Mouse (Mus musculus): ENCODE measurements around the gene Slc30a4. TPM values are rescaled to one million over a fixed set of nuclear protein-coding genes. Genes with fewer than 3 reads are reported as not detected.
A peak's percentile ranks its signal among the peaks of the same experiment; 100 is the strongest.

Gene Slc30a4
- polyA plus RNA-seq, 1 experiment = 19.7 TPM

DNA sequence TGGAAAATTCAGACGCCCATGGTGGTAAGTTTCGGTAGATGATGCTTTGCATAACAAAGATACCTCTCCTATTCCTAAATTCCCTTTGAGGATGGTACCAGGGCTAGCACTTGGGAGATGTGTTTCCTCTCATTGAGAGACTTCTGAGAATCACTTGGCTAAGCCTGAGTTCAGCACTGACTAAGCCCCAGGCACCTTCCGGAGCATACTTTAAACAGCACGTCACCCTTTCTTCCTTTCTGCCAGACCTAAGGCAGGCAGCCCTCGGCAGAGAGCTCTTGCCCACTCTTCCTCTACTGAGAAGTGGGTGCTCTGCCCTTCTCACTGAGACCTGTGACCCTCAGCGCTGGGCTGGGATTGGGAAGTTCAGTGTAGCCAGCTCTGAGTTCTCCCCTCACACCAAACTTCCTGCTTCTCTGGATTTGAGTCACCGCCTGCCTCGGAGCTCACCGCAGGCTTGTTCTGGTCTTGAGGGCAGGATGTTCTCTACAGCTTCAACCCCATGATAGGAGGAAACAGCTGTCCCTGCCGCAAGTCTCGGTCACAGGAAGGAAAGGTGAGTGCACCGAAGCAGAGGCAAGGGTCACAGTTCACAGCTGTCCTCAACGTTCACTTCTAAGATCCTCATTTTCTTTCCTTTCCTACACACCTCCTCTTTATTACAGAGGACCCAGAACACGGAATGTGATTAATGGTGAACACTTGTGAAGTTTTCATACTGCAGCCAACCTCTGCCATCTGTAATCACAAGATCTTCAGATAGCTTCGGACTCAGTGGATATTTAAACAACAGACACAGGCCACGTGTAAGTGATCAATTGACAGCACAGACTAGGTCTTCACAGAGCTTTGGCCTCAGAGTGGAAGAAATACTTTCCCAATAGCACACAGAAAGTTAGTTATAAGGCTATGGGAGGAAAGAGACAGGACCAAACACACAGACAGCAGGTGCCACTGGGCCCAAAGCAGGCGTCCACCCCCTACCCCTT, 50.1 kb downstream of the Slc30a4 start:
- H3K79me2 ChIP-seq (ENCODE audit: control insufficient read depth, insufficient read depth) = no peaks in the 10 kb centered on the region
- no peaks in the 10 kb centered on the region for H3K36me3 ChIP-seq (ENCODE audit: control insufficient read depth, insufficient read depth)
- no peaks in the 10 kb centered on the region for H3K27me3 ChIP-seq (ENCODE audit: control insufficient read depth, insufficient read depth, insufficient read length)
- TF ChIP-seq CTCF (IDR thresholded peaks at IDR 0.05; ENCODE audit: control insufficient read depth, insufficient read depth, insufficient read length) (no peak), CEBPB (IDR thresholded peaks at IDR 0.05; ENCODE audit: low read depth) (no peak), USF1 (IDR thresholded peaks at IDR 0.05; ENCODE audit: low read depth) (no peak), FOSL1 (IDR thresholded peaks at IDR 0.05; ENCODE audit: insufficient read depth, low read length, poor library complexity, severe bottlenecking) (no peak), MYOG (IDR thresholded peaks at IDR 0.05; ENCODE audit: control insufficient read depth, extremely low read depth, insufficient read length) (no peak), MYOD1 (IDR thresholded peaks at IDR 0.05; ENCODE audit: control insufficient read depth, insufficient read length, low read depth) (no peak), MAX (IDR thresholded peaks at IDR 0.05) (no peak)
- no peak overlapping the region for H3K4me3 ChIP-seq (ENCODE audit: insufficient read depth, poor library complexity, severe bottlenecking)
- H3K79me3 ChIP-seq (ENCODE audit: low read depth) = no peaks in the 10 kb centered on the region
- no peak overlapping the region for H3ac ChIP-seq (ENCODE audit: control insufficient read depth, insufficient read length, low read depth)

DNA sequence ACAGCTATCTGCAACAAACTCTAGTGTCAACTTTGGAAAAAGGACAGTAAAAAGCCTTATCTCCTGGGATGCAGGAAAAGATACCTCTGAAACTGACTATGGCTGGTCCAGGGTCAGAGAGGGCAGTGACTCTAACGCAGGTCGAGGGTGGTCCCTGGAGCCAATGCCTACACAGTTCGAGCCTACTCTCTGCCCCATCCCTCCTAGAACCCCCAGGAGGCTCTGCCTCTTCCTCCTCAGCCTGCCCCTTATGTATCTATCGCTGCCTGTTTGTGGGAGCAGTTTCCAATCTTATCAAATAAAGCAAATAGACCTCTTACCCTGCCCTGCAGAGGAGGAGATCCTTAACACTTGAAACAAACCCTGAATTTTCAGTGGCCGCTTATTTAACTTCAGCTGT, 63.8 kb downstream of the Slc30a4 start:
- Histone ChIP-seq H3K4me3 (ENCODE audit: insufficient read depth, poor library complexity, severe bottlenecking) (no peak overlapping the region), H3K36me3 (ENCODE audit: control insufficient read depth, insufficient read depth) (peaks cover 8% of the 10 kb centered on the region), H3K27me3 (ENCODE audit: control insufficient read depth, insufficient read depth, insufficient read length) (no peaks in the 10 kb centered on the region), H3K79me3 (ENCODE audit: low read depth) (no peaks in the 10 kb centered on the region), H3ac (ENCODE audit: control insufficient read depth, insufficient read length, low read depth) (no peak overlapping the region), H3K79me2 (ENCODE audit: control insufficient read depth, insufficient read depth) (no peaks in the 10 kb centered on the region)
- TF ChIP-seq MYOD1 (IDR thresholded peaks at IDR 0.05; ENCODE audit: control insufficient read depth, insufficient read length, low read depth) (no peak), USF1 (IDR thresholded peaks at IDR 0.05; ENCODE audit: low read depth) (no peak), FOSL1 (IDR thresholded peaks at IDR 0.05; ENCODE audit: insufficient read depth, low read length, poor library complexity, severe bottlenecking) (no peak), CTCF (IDR thresholded peaks at IDR 0.05; ENCODE audit: control insufficient read depth, insufficient read depth, insufficient read length) (no peak), MYOG (IDR thresholded peaks at IDR 0.05; ENCODE audit: control insufficient read depth, extremely low read depth, insufficient read length) (no peak), CEBPB (IDR thresholded peaks at IDR 0.05; ENCODE audit: low read depth) (no peak), MAX (IDR thresholded peaks at IDR 0.05) (no peak)

DNA sequence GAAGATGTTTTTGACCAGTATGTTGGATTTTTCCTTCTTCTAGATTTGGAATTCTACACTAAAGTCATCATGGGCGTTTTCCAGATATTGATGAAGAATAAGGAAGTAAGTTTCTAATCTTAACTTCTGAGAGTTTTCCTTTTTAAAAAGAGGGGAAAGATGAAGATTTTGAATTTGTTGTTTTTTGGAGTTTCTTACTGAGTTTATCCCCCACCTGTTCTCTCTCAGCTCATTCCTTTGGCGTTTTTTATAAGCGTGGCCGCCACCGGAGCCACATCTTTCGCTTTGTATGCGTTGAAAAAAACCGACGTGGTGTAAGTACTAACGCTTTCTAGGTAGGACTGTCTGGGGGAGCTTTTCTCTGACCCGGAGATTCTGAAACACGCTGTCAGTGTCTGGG, 64.4 kb downstream of the Slc30a4 start:
- peaks cover 14% of the 10 kb centered on the region for H3K36me3 ChIP-seq (ENCODE audit: control insufficient read depth, insufficient read depth)
- H3ac ChIP-seq (ENCODE audit: control insufficient read depth, insufficient read length, low read depth) = no peak overlapping the region
- H3K27me3 ChIP-seq (ENCODE audit: control insufficient read depth, insufficient read depth, insufficient read length) = no peaks in the 10 kb centered on the region
- H3K79me2 ChIP-seq (ENCODE audit: control insufficient read depth, insufficient read depth) = no peaks in the 10 kb centered on the region
- TF ChIP-seq USF1 (IDR thresholded peaks at IDR 0.05; ENCODE audit: low read depth) (no peak), CTCF (IDR thresholded peaks at IDR 0.05; ENCODE audit: control insufficient read depth, insufficient read depth, insufficient read length) (no peak), CEBPB (IDR thresholded peaks at IDR 0.05; ENCODE audit: low read depth) (no peak)
- H3K4me3 ChIP-seq (ENCODE audit: insufficient read depth, poor library complexity, severe bottlenecking) = no peak overlapping the region
- H3K79me3 ChIP-seq (ENCODE audit: low read depth) = no peaks in the 10 kb centered on the region

DNA sequence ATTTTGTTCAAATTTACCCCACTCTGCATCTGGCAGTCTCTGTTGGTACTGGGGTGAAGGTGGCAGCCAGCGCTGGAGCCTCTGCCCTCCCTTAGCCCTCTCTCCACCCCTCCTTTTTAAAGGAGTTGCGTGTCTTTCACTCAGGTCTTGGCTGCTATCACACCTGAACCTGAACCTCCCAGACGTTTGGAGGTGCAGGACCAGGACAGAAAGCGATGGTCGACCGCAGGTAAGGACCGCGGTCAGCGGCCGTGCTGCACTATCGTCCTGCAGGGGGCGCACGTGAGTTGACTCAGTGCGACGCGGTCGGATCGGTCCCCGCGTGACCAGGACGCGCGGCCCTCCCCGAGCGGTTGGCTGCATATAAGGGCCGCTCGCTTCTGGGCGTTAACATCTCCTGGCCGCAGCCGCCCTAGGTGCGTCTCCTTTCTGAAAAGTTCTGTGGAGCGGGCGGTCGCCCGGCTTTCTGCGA, 64.9 kb downstream of the Slc30a4 start:
- H3K79me3 ChIP-seq (ENCODE audit: low read depth) = peaks cover under 1% of the 10 kb centered on the region
- TF ChIP-seq CEBPB (IDR thresholded peaks at IDR 0.05; ENCODE audit: low read depth) (no peak), CTCF (IDR thresholded peaks at IDR 0.05; ENCODE audit: control insufficient read depth, insufficient read depth, insufficient read length) (peak; percentile 91)
- H3ac ChIP-seq (ENCODE audit: control insufficient read depth, insufficient read length, low read depth) = no peak overlapping the region
- H3K79me2 ChIP-seq (ENCODE audit: control insufficient read depth, insufficient read depth) = peaks cover 2% of the 10 kb centered on the region
- H3K36me3 ChIP-seq (ENCODE audit: control insufficient read depth, insufficient read depth) = peaks cover 19% of the 10 kb centered on the region
- H3K4me3 ChIP-seq (ENCODE audit: insufficient read depth, poor library complexity, severe bottlenecking) = no peak overlapping the region
- no peaks in the 10 kb centered on the region for H3K27me3 ChIP-seq (ENCODE audit: control insufficient read depth, insufficient read depth, insufficient read length)

DNA sequence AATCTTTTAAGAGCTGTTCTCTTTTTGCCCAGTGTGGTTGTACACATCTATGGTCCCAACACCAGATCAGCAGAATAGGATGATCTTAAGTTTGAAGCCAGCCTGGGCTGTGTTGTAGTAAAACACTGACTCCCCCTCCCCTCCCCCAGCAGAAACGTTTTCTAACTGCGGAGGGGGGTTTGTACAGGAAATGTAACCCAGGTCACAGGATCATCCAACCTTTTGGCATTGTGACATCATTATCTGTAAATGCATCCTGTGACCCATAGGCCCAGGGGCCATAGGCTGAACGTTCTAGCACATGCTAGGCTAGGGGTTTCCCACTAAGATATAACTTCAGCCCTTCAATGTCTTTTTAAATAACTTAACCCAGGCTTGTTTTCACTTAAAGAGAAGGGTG, 65.8 kb downstream of the Slc30a4 start, which contains the start of gene AA467197:
TSS of gene AA467197 (plus strand) at position 301 of the 400 bp plus-strand sequence.
- no peak for TF ChIP-seq MYOG (IDR thresholded peaks at IDR 0.05; ENCODE audit: control insufficient read depth, extremely low read depth, insufficient read length)
- TF ChIP-seq MYOD1 (IDR thresholded peaks at IDR 0.05; ENCODE audit: control insufficient read depth, insufficient read length, low read depth) = no peak
- Histone ChIP-seq H3K79me2 (ENCODE audit: control insufficient read depth, insufficient read depth) (peaks cover 10% of the 10 kb centered on the region), H3K4me3 (ENCODE audit: insufficient read depth, poor library complexity, severe bottlenecking) (no peak within 1 kb of the TSS), H3K36me3 (ENCODE audit: control insufficient read depth, insufficient read depth) (peaks cover 23% of the 10 kb centered on the region), H3K27me3 (ENCODE audit: control insufficient read depth, insufficient read depth, insufficient read length) (no peaks in the 10 kb centered on the region), H3ac (ENCODE audit: control insufficient read depth, insufficient read length, low read depth) (no peak within 1 kb of the TSS), H3K79me3 (ENCODE audit: low read depth) (peaks cover 9% of the 10 kb centered on the region)

Small RNA genes lying within 50 kb of the gene (microRNA-seq; reads per million reads assigned to microRNA genes)
- 32.7 reads per million, percentile 67 among the genes with 10 or more reads in this experiment for gene Mir147 (ENCODE audit: borderline microRNAs expressed)

Other genes starting within 250 kb of the Slc30a4 start
- gene Gm14085, start 217.7 kb downstream of the Slc30a4 start, polyA plus RNA-seq (2012; fragmentation: generic; extraction: Trizol) = not detected
- gene Gatm, start 91.4 kb downstream of the Slc30a4 start, polyA plus RNA-seq (2012; fragmentation: generic; extraction: Trizol) = 24.7 TPM
- 0.32 TPM for gene AA467197, start 65.7 kb downstream of the Slc30a4 start, polyA plus RNA-seq (2012; fragmentation: generic; extraction: Trizol)
- gene Bloc1s6, start 35.8 kb upstream of the Slc30a4 start, polyA plus RNA-seq (2012; fragmentation: generic; extraction: Trizol) = 19.1 TPM
- 5.3 TPM for gene Sqor, start 62.6 kb upstream of the Slc30a4 start, polyA plus RNA-seq (2012; fragmentation: generic; extraction: Trizol)